In genomic region chr9:107904726-107905125, GRCm38 (mm10) we compare ENCODE assay signal across 8 mouse cellular contexts. TPM values are rescaled to one million over a fixed set of nuclear protein-coding genes. Genes with fewer than 3 reads are reported as not detected.
DNase-seq lines count a peak whose midpoint lies in the region; ATAC-seq and TF ChIP-seq lines count a peak whose summit lies in the region.

No protein-coding gene starts in this region.

- no peak for TF ChIP-seq POLR2A in bone marrow, adult 2 months (IDR thresholded peaks at IDR 0.05; ENCODE audit: borderline replicate concordance, control insufficient read depth, low read depth, low read length)

- H3K4me1 ChIP-seq in bone marrow, adult 2 months (ENCODE audit: control insufficient read depth, insufficient read depth, low read length): no peaks in the 10 kb centered on the region; the same call in 1 of the 2 replicates
- H3K4me1 ChIP-seq in heart, embryonic 11.5 days (ENCODE audit: control insufficient read depth, insufficient read depth, low read length): peaks cover 38% of the 10 kb centered on the region
- H3K4me1 ChIP-seq in liver, embryonic 14.5 days (replicated peaks; ENCODE audit: control insufficient read depth in 2 of 2, insufficient read depth in 2 of 2, low read length in 1 of 2): peaks cover 7 to 12% of the 10 kb centered on the region in 2 experiments
- H3K4me1 ChIP-seq in neural tube, embryonic 12.5 days: peaks cover 25% of the 10 kb centered on the region
- H3K4me1 ChIP-seq in stomach, postnatal 0 days (replicated peaks; ENCODE audit: control insufficient read depth, insufficient read depth): peaks cover 9% of the 10 kb centered on the region; the same call in 1 of the 2 replicates

- peaks cover 21% of the 10 kb centered on the region for H3K27me3 ChIP-seq in heart, embryonic 11.5 days (ENCODE audit: control insufficient read depth, insufficient read depth, low read length)
- peaks cover 3% of the 10 kb centered on the region for H3K27me3 ChIP-seq in liver, embryonic 14.5 days (ENCODE audit: control insufficient read depth, insufficient read depth, low read length)
- H3K27me3 ChIP-seq in neural tube, embryonic 12.5 days (replicated peaks): peaks cover 26% of the 10 kb centered on the region
- H3K27me3 ChIP-seq in stomach, postnatal 0 days (ENCODE audit: control insufficient read depth, insufficient read depth, low read length): no peaks in the 10 kb centered on the region

- ATAC-seq in CD4-positive, CD25-positive, alpha-beta regulatory T cell, adult 4 months: peak; percentile 89
- ATAC-seq in erythroblast, adult 5-6 weeks (replicated peaks; ENCODE audit: low FRiP score, poor library complexity, severe bottlenecking): peak; percentile 83
- ATAC-seq in heart, embryonic 11.5 days (replicated peaks; ENCODE audit: insufficient number of reproducible peaks, low FRiP score, low TSS enrichment): 0 out of 2 replicates have a peak, but pooled peaks have one; percentile 32
- ATAC-seq in liver, embryonic 14.5 days (ENCODE audit: insufficient read depth): peak; percentile 41; the same call in 1 of the 2 replicates
- ATAC-seq in neural tube, embryonic 12.5 days (ENCODE audit: low FRiP score, low read depth): 0 out of 2 replicates have a peak, but pooled peaks have one; percentile 23
- peak; percentile 8; the same call in 1 of the 2 replicates for ATAC-seq in stomach, postnatal 0 days (ENCODE audit: low FRiP score, low TSS enrichment)

- peak; percentile 93 for TF ChIP-seq CTCF in bone marrow, adult 2 months (IDR thresholded peaks at IDR 0.05; ENCODE audit: control insufficient read depth, insufficient read depth, low read length)
- TF ChIP-seq CTCF in liver, embryonic 14.5 days (IDR thresholded peaks at IDR 0.05; ENCODE audit: low read depth): peak; percentile 97
- TF ChIP-seq CTCF in stomach, postnatal 0 days (IDR thresholded peaks at IDR 0.05; ENCODE audit: low read depth): peak; percentile 99

- H3K9me3 ChIP-seq in heart, embryonic 11.5 days (replicated peaks; ENCODE audit: control insufficient read depth, low read length): no peaks in the 10 kb centered on the region
- no peaks in the 10 kb centered on the region for H3K9me3 ChIP-seq in liver, embryonic 14.5 days (ENCODE audit: control insufficient read depth, low read length)
- no peaks in the 10 kb centered on the region for H3K9me3 ChIP-seq in neural tube, embryonic 12.5 days
- H3K9me3 ChIP-seq in stomach, postnatal 0 days (ENCODE audit: control insufficient read depth, low read length): no peaks in the 10 kb centered on the region

- H3K9ac ChIP-seq in heart, embryonic 11.5 days (ENCODE audit: low read depth, low read length): no peak overlapping the region
- H3K9ac ChIP-seq in liver, embryonic 14.5 days (replicated peaks): no peak overlapping the region
- no peak overlapping the region for H3K9ac ChIP-seq in neural tube, embryonic 12.5 days
- no peak overlapping the region for H3K9ac ChIP-seq in stomach, postnatal 0 days (ENCODE audit: low read length)

- TF ChIP-seq EP300 in liver, embryonic 14.5 days (IDR thresholded peaks at IDR 0.05; ENCODE audit: low read depth): no peak
- TF ChIP-seq EP300 in stomach, postnatal 0 days (optimal IDR thresholded peaks at IDR 0.05): peak; percentile 47

- no peak overlapping the region for H3K4me3 ChIP-seq in bone marrow, adult 2 months (replicated peaks; ENCODE audit: control insufficient read depth, low read depth, low read length)
- no peak overlapping the region for H3K4me3 ChIP-seq in heart, embryonic 11.5 days (ENCODE audit: low read depth, low read length)
- no peak overlapping the region for H3K4me3 ChIP-seq in liver, embryonic 14.5 days (ENCODE audit: insufficient read depth in 1 of 2, low read depth in 2 of 2, low read length in 2 of 2)
- no peak overlapping the region for H3K4me3 ChIP-seq in neural tube, embryonic 12.5 days
- no peak overlapping the region for H3K4me3 ChIP-seq in stomach, postnatal 0 days (ENCODE audit: low read depth, low read length)

- H3K36me3 ChIP-seq in heart, embryonic 11.5 days (ENCODE audit: control insufficient read depth, insufficient read depth, low read length): no peaks in the 10 kb centered on the region
- H3K36me3 ChIP-seq in liver, embryonic 14.5 days (replicated peaks; ENCODE audit: control insufficient read depth, insufficient read depth, low read depth): no peaks in the 10 kb centered on the region
- H3K36me3 ChIP-seq in neural tube, embryonic 12.5 days: peaks cover 5% of the 10 kb centered on the region
- H3K36me3 ChIP-seq in stomach, postnatal 0 days (ENCODE audit: control insufficient read depth, insufficient read depth, low read length): peaks cover 2% of the 10 kb centered on the region; the same call in 1 of the 2 replicates

- 3% methylated on average over 4 of the region's 4 CpGs for WGBS in bone marrow, adult 2 months
- 5% methylated on average over 4 of the region's 4 CpGs for WGBS in heart, embryonic 11.5 days (ENCODE audit: insufficient replicate concordance)
- under 1% methylated on average over 4 of the region's 4 CpGs for WGBS in liver, embryonic 14.5 days (ENCODE audit: insufficient replicate concordance)
- WGBS in neural tube, embryonic 12.5 days: 10% methylated on average over 4 of the region's 4 CpGs
- 0% methylated on average over 4 of the region's 4 CpGs for WGBS in stomach, postnatal 0 days

- DNase-seq in kidney, postnatal 25 days: peak; percentile 84 to 91
- peak; percentile 71 to 78 (median 78) for DNase-seq in liver, embryonic 14.5 days (ENCODE audit: low read depth in 3 of 3, low spot score in 3 of 3)
- peak; percentile 90 for DNase-seq in stomach, postnatal 0 days (ENCODE audit: low spot score)

- no peak overlapping the region for H3K27ac ChIP-seq in bone marrow, adult 2 months (ENCODE audit: control insufficient read depth, insufficient read depth, low read depth, low read length, poor library complexity)
- no peak overlapping the region for H3K27ac ChIP-seq in heart, embryonic 11.5 days (ENCODE audit: low read depth, low read length)
- no peak overlapping the region for H3K27ac ChIP-seq in liver, embryonic 14.5 days
- no peak overlapping the region for H3K27ac ChIP-seq in neural tube, embryonic 12.5 days
- peak overlapping the region; percentile 96 for H3K27ac ChIP-seq in stomach, postnatal 0 days (replicated peaks)

- no peak overlapping the region for H3K4me2 ChIP-seq in heart, embryonic 11.5 days
- H3K4me2 ChIP-seq in liver, embryonic 14.5 days (ENCODE audit: low read depth): no peak overlapping the region
- no peak overlapping the region for H3K4me2 ChIP-seq in neural tube, embryonic 12.5 days (replicated peaks)
- H3K4me2 ChIP-seq in stomach, postnatal 0 days (replicated peaks; ENCODE audit: low read depth): no peak overlapping the region

RNA-seq across cellular contexts. Expression of gene Mst1r, which starts 1.9 kb away (rescaled TPM):
- not detected for polyA plus RNA-seq in CD4-positive, CD25-positive, alpha-beta regulatory T cell, adult 4 months (2017; shearing (Covaris generic))
- 0.20 and 0.75 TPM in 2 replicates for polyA plus RNA-seq in bone marrow, adult 2 months (2011; ENCODE audit: insufficient read depth, insufficient read length, low replicate concordance, missing spikeins)
- not detected in 2 replicates for total RNA-seq in erythroblast, adult 5-6 weeks (2015; ENCODE audit: low replicate concordance)
- total RNA-seq in erythroblast, adult 5-6 weeks (2017; ENCODE audit: low replicate concordance): 0.43 TPM in 1 of 2 replicates, not detected in the other
- polyA plus RNA-seq in heart, embryonic 11.5 days (2014; fragmentation: Nextera tagmentation; extraction: Ambion mirVana): 1.3 and 1.6 TPM in 2 replicates
- polyA plus RNA-seq in liver, embryonic 14.5 days (2012; rRNA removed): 1.2 and 1.7 TPM in 2 replicates
- polyA plus RNA-seq in liver, embryonic 14.5 days (2014; fragmentation: Nextera tagmentation; extraction: Ambion mirVana): 0.37 TPM in 2 replicates
- polyA plus RNA-seq in neural tube, embryonic 12.5 days (2016; fragmentation: Nextera tagmentation; extraction: Ambion mirVana): 1.8 and 2.2 TPM in 2 replicates
- 10.4 and 10.6 TPM in 2 replicates for polyA plus RNA-seq in stomach, postnatal 0 days (2015; fragmentation: Nextera tagmentation; extraction: Ambion mirVana)

RNA-seq across cellular contexts. Expression of gene Mon1a, which starts 16.8 kb away (rescaled TPM):
- polyA plus RNA-seq in CD4-positive, CD25-positive, alpha-beta regulatory T cell, adult 4 months (2017; shearing (Covaris generic)): 10 to 100 TPM; 12.8 to 15.4 TPM
- polyA plus RNA-seq in bone marrow, adult 2 months (2011; ENCODE audit: insufficient read depth, insufficient read length, low replicate concordance, missing spikeins): 6.3 and 12.9 TPM in 2 replicates
- 2.5 and 4.4 TPM in 2 replicates for total RNA-seq in erythroblast, adult 5-6 weeks (2015; ENCODE audit: low replicate concordance)
- 2.0 and 2.7 TPM in 2 replicates for total RNA-seq in erythroblast, adult 5-6 weeks (2017; ENCODE audit: low replicate concordance)
- 9.6 and 11.9 TPM in 2 replicates for polyA plus RNA-seq in heart, embryonic 11.5 days (2014; fragmentation: Nextera tagmentation; extraction: Ambion mirVana)
- polyA plus RNA-seq in liver, embryonic 14.5 days (2012; rRNA removed): 4.0 and 4.5 TPM in 2 replicates
- polyA plus RNA-seq in liver, embryonic 14.5 days (2014; fragmentation: Nextera tagmentation; extraction: Ambion mirVana): 3.8 and 4.5 TPM in 2 replicates
- polyA plus RNA-seq in neural tube, embryonic 12.5 days (2016; fragmentation: Nextera tagmentation; extraction: Ambion mirVana): 20.8 and 22.7 TPM in 2 replicates
- polyA plus RNA-seq in stomach, postnatal 0 days (2015; fragmentation: Nextera tagmentation; extraction: Ambion mirVana): 22.9 and 23.6 TPM in 2 replicates

RNA-seq across cellular contexts. Expression of gene Actl11, which starts 23.5 kb away (rescaled TPM):
- polyA plus RNA-seq in CD4-positive, CD25-positive, alpha-beta regulatory T cell, adult 4 months (2017; shearing (Covaris generic)): not detected
- not detected in 2 replicates for polyA plus RNA-seq in bone marrow, adult 2 months (2011; ENCODE audit: insufficient read depth, insufficient read length, low replicate concordance, missing spikeins)
- not detected in 2 replicates for total RNA-seq in erythroblast, adult 5-6 weeks (2015; ENCODE audit: low replicate concordance)
- not detected in 2 replicates for total RNA-seq in erythroblast, adult 5-6 weeks (2017; ENCODE audit: low replicate concordance)
- not detected in 2 replicates for polyA plus RNA-seq in heart, embryonic 11.5 days (2014; fragmentation: Nextera tagmentation; extraction: Ambion mirVana)
- not detected in 2 replicates for polyA plus RNA-seq in liver, embryonic 14.5 days (2012; rRNA removed)
- not detected in 2 replicates for polyA plus RNA-seq in liver, embryonic 14.5 days (2014; fragmentation: Nextera tagmentation; extraction: Ambion mirVana)
- polyA plus RNA-seq in neural tube, embryonic 12.5 days (2016; fragmentation: Nextera tagmentation; extraction: Ambion mirVana): not detected in 2 replicates
- polyA plus RNA-seq in stomach, postnatal 0 days (2015; fragmentation: Nextera tagmentation; extraction: Ambion mirVana): not detected in 2 replicates

RNA-seq across cellular contexts. Expression of gene Camkv, which starts 30.7 kb away (rescaled TPM):
- not detected for polyA plus RNA-seq in CD4-positive, CD25-positive, alpha-beta regulatory T cell, adult 4 months (2017; shearing (Covaris generic))
- polyA plus RNA-seq in bone marrow, adult 2 months (2011; ENCODE audit: insufficient read depth, insufficient read length, low replicate concordance, missing spikeins): 0.87 TPM in 1 of 2 replicates, not detected in the other
- not detected in 2 replicates for total RNA-seq in erythroblast, adult 5-6 weeks (2015; ENCODE audit: low replicate concordance)
- total RNA-seq in erythroblast, adult 5-6 weeks (2017; ENCODE audit: low replicate concordance): not detected in 2 replicates
- 0.46 and 0.70 TPM in 2 replicates for polyA plus RNA-seq in heart, embryonic 11.5 days (2014; fragmentation: Nextera tagmentation; extraction: Ambion mirVana)
- 0.10 and 0.18 TPM in 2 replicates for polyA plus RNA-seq in liver, embryonic 14.5 days (2012; rRNA removed)
- not detected in 2 replicates for polyA plus RNA-seq in liver, embryonic 14.5 days (2014; fragmentation: Nextera tagmentation; extraction: Ambion mirVana)
- polyA plus RNA-seq in neural tube, embryonic 12.5 days (2016; fragmentation: Nextera tagmentation; extraction: Ambion mirVana): 7.8 and 8.0 TPM in 2 replicates
- 0.62 and 0.94 TPM in 2 replicates for polyA plus RNA-seq in stomach, postnatal 0 days (2015; fragmentation: Nextera tagmentation; extraction: Ambion mirVana)

RNA-seq across cellular contexts. Expression of gene Rbm6, which starts 31.7 kb away (rescaled TPM):
- polyA plus RNA-seq in CD4-positive, CD25-positive, alpha-beta regulatory T cell, adult 4 months (2017; shearing (Covaris generic)): 100 to 1,000 TPM in 1 of 2 experiments, 10 to 100 TPM in 1; 98.3 to 137 TPM
- 78.4 and 110 TPM in 2 replicates for polyA plus RNA-seq in bone marrow, adult 2 months (2011; ENCODE audit: insufficient read depth, insufficient read length, low replicate concordance, missing spikeins)
- total RNA-seq in erythroblast, adult 5-6 weeks (2015; ENCODE audit: low replicate concordance): 29.5 and 31.3 TPM in 2 replicates
- 60.6 and 79.6 TPM in 2 replicates for total RNA-seq in erythroblast, adult 5-6 weeks (2017; ENCODE audit: low replicate concordance)
- 46.0 and 51.3 TPM in 2 replicates for polyA plus RNA-seq in heart, embryonic 11.5 days (2014; fragmentation: Nextera tagmentation; extraction: Ambion mirVana)
- polyA plus RNA-seq in liver, embryonic 14.5 days (2012; rRNA removed): 14.2 and 18.9 TPM in 2 replicates
- polyA plus RNA-seq in liver, embryonic 14.5 days (2014; fragmentation: Nextera tagmentation; extraction: Ambion mirVana): 19.4 and 20.9 TPM in 2 replicates
- polyA plus RNA-seq in neural tube, embryonic 12.5 days (2016; fragmentation: Nextera tagmentation; extraction: Ambion mirVana): 121 TPM in 2 replicates
- 25.3 and 25.6 TPM in 2 replicates for polyA plus RNA-seq in stomach, postnatal 0 days (2015; fragmentation: Nextera tagmentation; extraction: Ambion mirVana)

Comparison
In these comparisons a context has a peak if more than half of its experiments do, and no peak if none do; other contexts are left out.
1. ATAC-seq: peak in every context shown above with its lines; median percentile 89 in CD4-positive, CD25-positive, alpha-beta regulatory T cell, adult 4 months; 83 in erythroblast, adult 5-6 weeks; 41 in liver, embryonic 14.5 days; 32 in heart, embryonic 11.5 days; 23 in neural tube, embryonic 12.5 days; 8 in stomach, postnatal 0 days.